Mouse (Mus musculus) lung, adult 2 months (tissue): ENCODE data around the gene Helz2.

Experiments used
- CTCF ChIP-seq: fragments of 200-500 bp; IDR thresholded peaks from 2 replicates; pipeline ENCODE4 v1.5.1; 2011; ENCODE audit warnings: mild to moderate bottlenecking, low read length, control low read depth; ENCODE audit not compliant: insufficient read depth
- POLR2A ChIP-seq: fragments of 200-500 bp; IDR thresholded peaks from 2 replicates; pipeline ENCODE4 v1.6.1; 2011; ENCODE audit warnings: low read depth, mild to moderate bottlenecking, control low read depth, low read length, borderline replicate concordance; ENCODE audit errors: extremely low read depth

GRCm38 (mm10) chr2:181287338-181287957, 45.6 kb upstream of the Helz2 start:
- TF ChIP-seq CTCF = no peak
- peak; percentile 93 for TF ChIP-seq POLR2A
